Mouse (Mus musculus) CH12.LX (cell line): ENCODE measurements around the gene Tnip3. TPM values are rescaled to one million over a fixed set of nuclear protein-coding genes. Genes with fewer than 3 reads are reported as not detected.

Experiments used
- DNase-seq: peaks from one replicate; pipeline ENCODE4 v3.0.0-alpha.2; 2013; ENCODE audit errors: extremely low read depth
- H3K27ac ChIP-seq: 2 replicates; pipeline ENCODE4 v1.5.1; 2012; ENCODE audit warnings: low read depth, mild to moderate bottlenecking, control low read depth, moderate library complexity; ENCODE audit not compliant: insufficient read depth
- H3K27me3 ChIP-seq: replicated peaks from 2 replicates; pipeline ENCODE3; 2012; ENCODE audit warnings: inconsistent platforms
- H3K36me3 ChIP-seq, 2 experiments: replicated peaks in 1 of 2; 2 replicates each; pipeline versions ENCODE3 to v1.6.1; 2012; ENCODE audit warnings: inconsistent platforms in 1 of 2, low read length in 1 of 2, mild to moderate bottlenecking in 1 of 2, mixed read lengths in 1 of 2, moderate library complexity in 1 of 2; ENCODE audit not compliant: control insufficient read depth in 1 of 2, insufficient read depth in 1 of 2
- H3K4me1 ChIP-seq, 2 experiments: 2 replicates each; pipeline ENCODE4 v1.6.1; 2012; ENCODE audit warnings: inconsistent platforms in 1 of 2, moderate library complexity in 1 of 2; ENCODE audit not compliant: insufficient read depth in 2 of 2, control insufficient read depth in 1 of 2
- H3K4me2 ChIP-seq: 2 replicates; pipeline ENCODE4 v1.6.1; 2012; ENCODE audit warnings: low read depth, mild to moderate bottlenecking, control low read depth; ENCODE audit not compliant: poor library complexity, insufficient read depth, severe bottlenecking
- H3K4me3 ChIP-seq, 3 experiments: fragments of 150-350 bp in 1 of 3; sonication (generic) in 1 of 3; replicated peaks in 1 of 3; 2 replicates each; pipeline versions ENCODE3 to v1.5.1; 2011 to 2012; ENCODE audit warnings: low read depth in 2 of 3, low read length in 2 of 3, mild to moderate bottlenecking in 2 of 3, moderate library complexity in 2 of 3, control low read depth in 1 of 3, improper control_type of control experiment in 1 of 3, inconsistent platforms in 1 of 3, mixed read lengths in 1 of 3; ENCODE audit not compliant: poor library complexity in 1 of 3
- H3K79me2 ChIP-seq: replicated peaks from 2 replicates; pipeline ENCODE4 v1.6.1; 2012; ENCODE audit warnings: mild to moderate bottlenecking, moderate library complexity; ENCODE audit not compliant: control insufficient read depth, poor library complexity, insufficient read depth, severe bottlenecking; ENCODE audit errors: extremely low read depth
- H3K9ac ChIP-seq: 2 replicates; pipeline ENCODE4 v1.6.1; 2012; ENCODE audit warnings: low read depth, mild to moderate bottlenecking, control low read depth, moderate library complexity; ENCODE audit not compliant: insufficient read depth
- H3K9me3 ChIP-seq: replicated peaks from 2 replicates; pipeline ENCODE3; 2012; ENCODE audit warnings: low read length, inconsistent platforms, mixed read lengths
- BHLHE40 ChIP-seq: IDR thresholded peaks from 2 replicates; pipeline ENCODE4 v1.6.1; 2011; ENCODE audit warnings: mild to moderate bottlenecking, low read depth, low read length, improper control_type of control experiment
- CHD1 ChIP-seq: IDR thresholded peaks from 2 replicates; pipeline ENCODE4 v1.6.1; 2012; ENCODE audit warnings: low read depth, low read length, improper control_type of control experiment, inconsistent platforms
- CHD2 ChIP-seq: IDR thresholded peaks from 2 replicates; pipeline ENCODE4 v1.6.1; 2011; ENCODE audit warnings: low read length, improper control_type of control experiment
- E2F4 ChIP-seq: IDR thresholded peaks from 2 replicates; pipeline ENCODE4 v1.6.1; 2011; ENCODE audit warnings: low read depth, low read length, improper control_type of control experiment; ENCODE audit not compliant: insufficient replicate concordance
- ELF1 ChIP-seq: IDR thresholded peaks from 2 replicates; pipeline ENCODE4 v1.6.1; 2014; ENCODE audit warnings: low read depth, mild to moderate bottlenecking, inconsistent platforms, low read length, improper control_type of control experiment
- EP300 ChIP-seq: IDR thresholded peaks from 2 replicates; pipeline ENCODE4 v1.6.1; 2011; ENCODE audit warnings: low read length, improper control_type of control experiment
- ETS1 ChIP-seq: conservative IDR thresholded peaks from 2 replicates; pipeline ENCODE4 v1.6.1; 2012; ENCODE audit warnings: low read depth, mild to moderate bottlenecking, inconsistent platforms, low read length, improper control_type of control experiment, moderate library complexity
- HCFC1 ChIP-seq: IDR thresholded peaks from 2 replicates; pipeline ENCODE4 v1.6.1; 2012; ENCODE audit warnings: low read depth, mild to moderate bottlenecking, inconsistent platforms, low read length, improper control_type of control experiment
- IRF4 ChIP-seq: IDR thresholded peaks from 2 replicates; pipeline ENCODE4 v1.6.1; 2014; ENCODE audit warnings: low read depth, mild to moderate bottlenecking, inconsistent platforms, low read length, improper control_type of control experiment
- JUN ChIP-seq: IDR thresholded peaks from 2 replicates; pipeline ENCODE4 v1.6.1; 2011; ENCODE audit warnings: low read depth, mild to moderate bottlenecking, low read length, improper control_type of control experiment, moderate library complexity; ENCODE audit not compliant: insufficient read depth
- JUND ChIP-seq: conservative IDR thresholded peaks from 2 replicates; pipeline ENCODE4 v1.6.1; 2011; ENCODE audit warnings: low read depth, low read length, improper control_type of control experiment
- KAT2A ChIP-seq: IDR thresholded peaks from 2 replicates; pipeline ENCODE4 v1.6.1; 2012; ENCODE audit warnings: low read length, improper control_type of control experiment, inconsistent platforms; ENCODE audit not compliant: insufficient replicate concordance
- MAFK ChIP-seq: IDR thresholded peaks from 2 replicates; pipeline ENCODE4 v1.6.1; 2011; ENCODE audit warnings: low read length, improper control_type of control experiment; ENCODE audit not compliant: insufficient replicate concordance
- MAX ChIP-seq: IDR thresholded peaks from 2 replicates; pipeline ENCODE4 v1.6.1; 2011; ENCODE audit warnings: low read length, improper control_type of control experiment
- MAZ ChIP-seq: IDR thresholded peaks from 2 replicates; pipeline ENCODE4 v1.6.1; 2012; ENCODE audit warnings: low read depth, mild to moderate bottlenecking, inconsistent platforms, low read length, improper control_type of control experiment, moderate library complexity
- MEF2A ChIP-seq: IDR thresholded peaks from 2 replicates; pipeline ENCODE4 v1.6.1; 2014; ENCODE audit warnings: low read depth, mild to moderate bottlenecking, inconsistent platforms, low read length, improper control_type of control experiment, borderline replicate concordance
- MXI1 ChIP-seq: IDR thresholded peaks from 2 replicates; pipeline ENCODE4 v1.6.1; 2011; ENCODE audit warnings: mild to moderate bottlenecking, low read depth, low read length, improper control_type of control experiment
- MYC ChIP-seq: IDR thresholded peaks from 2 replicates; pipeline ENCODE4 v1.6.1; 2011; ENCODE audit warnings: low read depth, mild to moderate bottlenecking, improper control_type of control experiment, low read length
- NELFE ChIP-seq: IDR thresholded peaks from 2 replicates; pipeline ENCODE4 v1.6.1; 2011; ENCODE audit warnings: low read depth, low read length, improper control_type of control experiment
- NRF1 ChIP-seq: IDR thresholded peaks from 2 replicates; pipeline ENCODE4 v1.6.1; 2014; ENCODE audit warnings: low read depth, mild to moderate bottlenecking, inconsistent platforms, low read length, improper control_type of control experiment, moderate library complexity
- PAX5 ChIP-seq: IDR thresholded peaks from 2 replicates; pipeline ENCODE4 v1.6.1; 2012; ENCODE audit warnings: low read length, inconsistent platforms, mixed read lengths
- POLR2A ChIP-seq: IDR thresholded peaks from 2 replicates; pipeline ENCODE4 v1.6.1; 2011; ENCODE audit warnings: low read depth, mild to moderate bottlenecking, improper control_type of control experiment, low read length
- POLR2AphosphoS2 ChIP-seq: IDR thresholded peaks from 2 replicates; pipeline ENCODE4 v1.6.1; 2011; ENCODE audit warnings: low read depth, low read length, improper control_type of control experiment
- RAD21 ChIP-seq: IDR thresholded peaks from 2 replicates; pipeline ENCODE4 v1.6.1; 2011; ENCODE audit warnings: low read depth, mild to moderate bottlenecking, low read length, improper control_type of control experiment, moderate library complexity
- RCOR1 ChIP-seq: conservative IDR thresholded peaks from 2 replicates; pipeline ENCODE4 v1.6.1; 2012; ENCODE audit warnings: low read depth, mild to moderate bottlenecking, inconsistent platforms, low read length, improper control_type of control experiment
- SIN3A ChIP-seq: IDR thresholded peaks from 2 replicates; pipeline ENCODE4 v1.6.1; 2012; ENCODE audit warnings: low read length, improper control_type of control experiment, inconsistent platforms
- SMC3 ChIP-seq: IDR thresholded peaks from 2 replicates; pipeline ENCODE4 v1.6.1; 2011; ENCODE audit warnings: low read depth, low read length, improper control_type of control experiment
- TBP ChIP-seq: conservative IDR thresholded peaks from 2 replicates; pipeline ENCODE4 v1.6.1; 2011; ENCODE audit warnings: low read depth, low read length, improper control_type of control experiment
- TCF12 ChIP-seq: IDR thresholded peaks from 2 replicates; pipeline ENCODE4 v1.6.1; 2014; ENCODE audit warnings: low read depth, mild to moderate bottlenecking, inconsistent platforms, low read length, improper control_type of control experiment
- USF1 ChIP-seq: IDR thresholded peaks from 2 replicates; pipeline ENCODE4 v1.6.1; 2014; ENCODE audit warnings: low read depth, mild to moderate bottlenecking, inconsistent platforms, low read length, improper control_type of control experiment
- USF2 ChIP-seq: conservative IDR thresholded peaks from 2 replicates; pipeline ENCODE4 v1.6.1; 2011; ENCODE audit warnings: low read depth, low read length, improper control_type of control experiment
- ZC3H11A ChIP-seq: IDR thresholded peaks from 2 replicates; pipeline ENCODE4 v1.6.1; 2012; ENCODE audit warnings: low read depth, mild to moderate bottlenecking, inconsistent platforms, low read length, improper control_type of control experiment
- ZMIZ1 ChIP-seq: IDR thresholded peaks from 2 replicates; pipeline ENCODE4 v1.6.1; 2012; ENCODE audit warnings: low read depth, mild to moderate bottlenecking, inconsistent platforms, low read length, improper control_type of control experiment
- ZNF384 ChIP-seq: IDR thresholded peaks from 2 replicates; pipeline ENCODE4 v1.6.1; 2012; ENCODE audit warnings: low read depth, low read length, improper control_type of control experiment, inconsistent platforms
- dilution Hi-C: fragments of 300-500 bp; cut with MboI; formaldehyde crosslinking; loops from 2 replicates; pipeline ENCODE4 v1.14.3; 2020; ENCODE audit warnings: low sequenced_read_pairs; ENCODE audit not compliant: extremely low pct_unique_long_range_greater_than_20kb, extremely low pct_ligation_motif_present
- in situ Hi-C: fragments of 300-500 bp; cut with MboI; formaldehyde crosslinking; loops from 3 replicates; pipeline ENCODE4 v1.14.3; 2019; ENCODE audit warnings: low sequenced_read_pairs, low pct_ligation_motif_present, low pct_unique_long_range_greater_than_20kb, mixed read lengths
- polyA plus RNA-seq: library from polyadenylated mRNA; unstranded; fragments of >175 nt; gene quantifications from 2 replicates; pipeline ENCODE4 v1.2.1, GENCODE M21; 2012; ENCODE audit warnings: low read depth; ENCODE audit not compliant: insufficient read length
- total RNA-seq, 2 experiments: library from RNA; depleted of rRNA; stranded (reverse); fragments of 300-350 nt in 1 of 2; fragments of >200 nt in 1 of 2; gene quantifications; 2 replicates each; pipeline ENCODE4 v1.2.3; 2012 to 2014

Tnip3 gene
- total and polyA plus RNA-seq, 3 experiments = 1.4 to 2.5 (median 2.5) TPM

- no peaks in the 10 kb centered on the region for H3K79me2 ChIP-seq
- H3K4me3 ChIP-seq = peak overlapping the region in 1 of 3 experiments; percentile 13
- H3K27me3 ChIP-seq = no peaks in the 10 kb centered on the region
- H3K4me1 ChIP-seq = peaks cover 12 to 42% of the 10 kb centered on the region in 2 experiments; a peak in 3 of 4 replicates
- dilution Hi-C loops = no loop called here
- in situ Hi-C loops = no loop called here
- TF ChIP-seq SIN3A (peak; percentile 20; the same call in 1 of the 2 replicates), MXI1 (peak; percentile 25; the same call in 1 of the 2 replicates), BHLHE40 (peak; percentile 68), JUN (peak; percentile 23; the same call in 1 of the 2 replicates), TCF12 (peak; percentile 87), POLR2AphosphoS2 (0 out of 2 replicates have a peak, but pooled peaks have one; percentile 76), ZC3H11A (no peak), MAX (peak; percentile 88), NELFE (0 out of 2 replicates have a peak, but pooled peaks have one; percentile 2), MAZ (no peak), PAX5 (no peak), HCFC1 (no peak; the same call in 1 of the 2 replicates), SMC3 (no peak; the same call in none of the 2 replicates), NRF1 (0 out of 2 replicates have a peak, but pooled peaks have one; percentile 30), ZMIZ1 (no peak; the same call in 1 of the 2 replicates), EP300 (peak; percentile 87), ETS1 (peak; percentile 79), POLR2A (peak; percentile 54), IRF4 (peak; percentile 91), ZNF384 (peak; percentile 67), USF1 (no peak), RAD21 (no peak; the same call in none of the 2 replicates), KAT2A (0 out of 2 replicates have a peak, but pooled peaks have one; percentile 58), CHD1 (peak; percentile 95), MEF2A (peak; percentile 95), MYC (peak; percentile 97), MAFK (no peak; the same call in 1 of the 2 replicates), JUND (peak; percentile 78), TBP (peak; percentile 80), E2F4 (0 out of 2 replicates have a peak, but pooled peaks have one; percentile 66), RCOR1 (no peak; the same call in 1 of the 2 replicates), USF2 (peak; percentile 47), CHD2 (no peak; the same call in 1 of the 2 replicates), ELF1 (no peak)
- no peaks in the 10 kb centered on the region for H3K9me3 ChIP-seq
- peak overlapping the region; percentile 54 for H3K4me2 ChIP-seq
- H3K9ac ChIP-seq = peak overlapping the region; percentile 50
- DNase-seq = peak; percentile 88
- peak overlapping the region; percentile 99 for H3K27ac ChIP-seq
- no peaks in the 10 kb centered on the region for H3K36me3 ChIP-seq
These were observed 39.0 kb downstream of the Tnip3 start for GRCm38 (mm10) chr6:65563887-65564656.
